Mouse (Mus musculus): ENCODE results near the gene Csf3. TPM values are rescaled to one million over a fixed set of nuclear protein-coding genes. Genes with fewer than 3 reads are reported as not detected.
"Not testable (repeated sequence)": the region's sequence is repeated elsewhere in the genome, so short reads cannot be mapped to it uniquely, and the experiment has no call there.

The Csf3 gene
- polyA plus RNA-seq, 1 experiment from 2014 or later, result not detected

DNA sequence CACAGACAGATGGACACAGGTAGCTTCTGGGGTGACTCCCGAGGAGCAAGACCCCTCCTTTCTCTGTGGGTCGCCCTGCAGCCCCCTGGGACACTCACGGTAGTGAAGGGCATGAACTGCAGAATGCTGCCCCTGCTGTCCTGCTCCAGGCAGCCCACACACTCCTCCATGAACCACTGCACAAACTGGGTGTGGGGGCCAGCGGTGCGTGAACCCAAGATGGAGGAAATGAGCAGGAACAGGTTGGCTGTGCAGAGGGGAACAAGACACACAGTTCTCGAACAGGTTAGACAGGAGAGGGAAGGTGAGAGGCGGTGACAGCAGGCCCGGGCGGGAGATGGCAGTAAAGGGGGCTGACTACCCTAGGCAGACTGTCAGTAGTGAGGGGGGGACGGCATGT, 4.0 kb downstream of the Csf3 start:
- Histone ChIP-seq H3K9ac (ENCODE audit: low read depth, low read length) (no peak overlapping the region), H3K27ac (ENCODE audit: low read depth, low read length) (peak overlapping the region; percentile 86), H3K4me2 (replicated peaks; ENCODE audit: low read depth, low read length) (peak overlapping the region; percentile 15; the same call in 1 of the 2 replicates), H3K36me3 (ENCODE audit: control insufficient read depth, insufficient read depth, low read length) (peaks cover 37% of the 10 kb centered on the region), H3K4me3 (ENCODE audit: low read length) (no peak overlapping the region), H3K9me3 (ENCODE audit: control insufficient read depth, low read length) (no peaks in the 10 kb centered on the region), H3K27me3 (ENCODE audit: control insufficient read depth, insufficient read depth, low read length) (no peaks in the 10 kb centered on the region), H3K4me1 (ENCODE audit: control insufficient read depth, insufficient read depth, low read length) (peaks cover 53% of the 10 kb centered on the region)
- peak; percentile 21 for ATAC-seq (ENCODE audit: low FRiP score, low TSS enrichment)
- 59% methylated on average over 10 of the region's 10 CpGs for WGBS

DNA sequence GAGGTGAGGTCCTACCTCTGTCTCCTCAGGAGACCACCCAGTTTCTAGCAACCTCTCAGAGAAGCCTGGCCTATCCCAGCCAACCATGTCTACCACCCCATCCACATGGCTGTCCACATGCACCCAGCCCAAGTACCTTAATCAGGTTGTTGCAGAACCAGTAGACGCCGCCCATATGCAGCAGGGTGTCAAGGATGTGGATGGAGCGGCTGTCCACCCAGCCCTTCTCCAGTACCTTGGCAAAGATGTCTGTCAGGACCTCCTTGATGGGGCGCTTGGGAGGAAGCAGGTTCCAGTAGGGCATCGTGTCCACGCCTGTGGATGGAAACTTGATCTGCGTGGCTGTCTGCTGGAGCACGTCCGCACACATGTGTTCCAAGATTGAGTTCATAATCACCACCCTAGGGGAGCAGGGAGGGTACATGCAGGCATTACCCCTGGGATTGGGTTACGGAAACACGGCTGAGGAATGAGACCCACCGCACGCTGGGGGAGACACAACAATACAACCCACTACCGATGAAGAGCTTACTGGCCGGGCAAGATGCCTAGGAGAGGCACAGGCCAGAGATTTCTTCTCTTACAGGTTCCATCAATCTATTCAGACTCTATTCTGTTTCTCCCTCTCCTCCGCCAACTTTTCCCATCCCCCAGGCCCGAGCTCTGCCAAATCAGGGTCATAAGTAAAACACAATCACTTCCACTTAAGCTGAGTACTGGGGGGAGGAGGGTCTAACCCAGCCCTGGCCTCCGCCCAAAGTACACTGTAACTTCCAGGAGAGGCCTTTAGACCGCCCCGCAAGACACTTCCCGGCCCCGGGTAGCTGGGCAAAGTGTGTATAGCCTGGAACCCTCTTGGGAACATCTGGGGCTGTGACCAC, 6.6 kb downstream of the Csf3 start:
- Histone ChIP-seq H3K4me2 (replicated peaks; ENCODE audit: low read depth, low read length) (no peak overlapping the region), H3K4me1 (ENCODE audit: control insufficient read depth, insufficient read depth, low read length) (peaks cover 55% of the 10 kb centered on the region), H3K9me3 (ENCODE audit: control insufficient read depth, low read length) (no peaks in the 10 kb centered on the region), H3K4me3 (ENCODE audit: low read length) (no peak overlapping the region), H3K9ac (ENCODE audit: low read depth, low read length) (no peak overlapping the region), H3K27ac (ENCODE audit: low read depth, low read length) (peak overlapping the region; percentile 74; the same call in 1 of the 2 replicates), H3K36me3 (ENCODE audit: control insufficient read depth, insufficient read depth, low read length) (peaks cover 49% of the 10 kb centered on the region), H3K27me3 (ENCODE audit: control insufficient read depth, insufficient read depth, low read length) (no peaks in the 10 kb centered on the region)
- WGBS, result 56% methylated on average over 22 of the region's 22 CpGs
- ATAC-seq (ENCODE audit: low FRiP score, low TSS enrichment), result peak; percentile 3; the same call in 1 of the 2 replicates

DNA sequence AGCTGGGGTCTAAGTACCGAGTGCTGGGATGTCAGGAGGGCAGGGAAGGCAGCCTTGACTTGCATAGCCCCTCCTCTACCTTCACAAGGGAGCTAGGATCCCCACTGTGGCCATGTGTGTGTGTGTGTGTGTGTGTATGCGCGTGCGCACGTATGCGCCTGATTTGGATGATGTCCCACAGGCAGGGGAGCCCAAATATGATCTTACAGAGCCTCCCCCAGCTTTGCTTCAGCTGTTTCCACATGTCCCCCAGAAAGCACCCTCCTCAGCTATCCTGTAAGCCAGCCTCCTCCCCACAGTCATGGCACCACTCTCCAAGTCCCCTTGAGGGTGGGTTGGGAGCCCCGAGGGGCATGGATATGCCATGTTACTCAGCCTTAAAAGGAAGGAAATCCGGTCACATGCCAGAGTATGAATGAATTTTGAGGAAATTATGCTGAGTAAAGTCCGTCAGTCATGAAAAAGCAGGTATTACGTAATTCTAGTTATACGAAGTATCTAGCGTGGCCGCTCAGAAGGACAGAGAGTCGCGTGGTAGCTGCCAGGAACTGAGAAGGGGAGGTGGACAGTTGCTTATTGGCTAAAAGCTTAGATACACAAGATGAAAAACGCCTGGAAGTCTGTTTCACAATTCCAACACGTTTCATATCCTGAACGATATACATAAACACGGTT, 7.4 kb downstream of the Csf3 start:
- Histone ChIP-seq H3K9me3 (ENCODE audit: control insufficient read depth, low read length) (no peaks in the 10 kb centered on the region), H3K36me3 (ENCODE audit: control insufficient read depth, insufficient read depth, low read length) (peaks cover 57% of the 10 kb centered on the region), H3K27me3 (ENCODE audit: control insufficient read depth, insufficient read depth, low read length) (no peaks in the 10 kb centered on the region), H3K4me1 (ENCODE audit: control insufficient read depth, insufficient read depth, low read length) (peaks cover 55% of the 10 kb centered on the region), H3K4me3 (ENCODE audit: low read length) (no peak overlapping the region), H3K27ac (ENCODE audit: low read depth, low read length) (peak overlapping the region; percentile 74), H3K9ac (ENCODE audit: low read depth, low read length) (no peak overlapping the region), H3K4me2 (replicated peaks; ENCODE audit: low read depth, low read length) (no peak overlapping the region)
- WGBS, result 75% methylated on average over 19 of the region's 19 CpGs
- ATAC-seq (ENCODE audit: low FRiP score, low TSS enrichment), result no peak

DNA sequence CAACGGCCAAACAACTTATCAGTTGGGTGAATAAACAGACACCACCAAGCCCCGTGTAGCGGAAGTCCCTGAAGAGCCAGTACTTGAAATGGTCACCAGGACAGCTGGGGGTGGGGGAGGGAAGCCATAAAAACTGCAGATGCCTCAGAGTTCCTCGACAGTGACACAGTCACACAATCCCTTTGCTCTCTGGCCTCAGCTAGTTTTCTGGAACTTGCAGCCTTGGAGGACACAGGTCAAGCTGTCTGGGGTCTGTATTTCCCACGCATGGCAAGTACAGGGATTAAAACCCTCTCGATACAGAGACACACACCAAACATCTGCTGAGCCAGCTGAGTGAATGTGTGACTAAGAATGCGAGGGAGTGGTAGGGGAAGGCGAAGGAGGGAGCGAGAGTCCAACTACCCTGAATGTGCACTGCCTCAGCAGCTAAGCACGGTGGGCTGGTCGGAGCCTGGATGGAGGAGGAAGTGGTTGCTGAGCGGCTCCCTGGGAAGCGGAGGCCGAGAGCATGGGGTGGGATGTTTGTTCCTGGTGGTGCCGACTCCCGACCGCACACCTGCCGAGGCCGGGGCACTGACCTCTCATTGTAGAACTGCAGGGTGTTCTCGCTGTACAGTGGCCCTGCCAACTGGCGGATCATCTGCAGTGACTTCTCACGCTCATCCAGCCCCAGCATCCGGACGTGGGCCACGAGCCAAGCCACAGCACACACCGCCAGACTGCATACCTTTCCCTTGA, 8.1 kb downstream of the Csf3 start:
- 54% methylated on average over 26 of the region's 26 CpGs for WGBS
- Histone ChIP-seq H3K4me3 (ENCODE audit: low read length) (no peak overlapping the region), H3K4me1 (ENCODE audit: control insufficient read depth, insufficient read depth, low read length) (peaks cover 55% of the 10 kb centered on the region), H3K4me2 (replicated peaks; ENCODE audit: low read depth, low read length) (peak overlapping the region; percentile 8; the same call in 1 of the 2 replicates), H3K27ac (ENCODE audit: low read depth, low read length) (peak overlapping the region; percentile 74), H3K36me3 (ENCODE audit: control insufficient read depth, insufficient read depth, low read length) (peaks cover 62% of the 10 kb centered on the region), H3K27me3 (ENCODE audit: control insufficient read depth, insufficient read depth, low read length) (no peaks in the 10 kb centered on the region), H3K9me3 (ENCODE audit: control insufficient read depth, low read length) (no peaks in the 10 kb centered on the region), H3K9ac (ENCODE audit: low read depth, low read length) (no peak overlapping the region)
- ATAC-seq (ENCODE audit: low FRiP score, low TSS enrichment), result 0 out of 2 replicates have a peak, but pooled peaks have one; percentile 34

DNA sequence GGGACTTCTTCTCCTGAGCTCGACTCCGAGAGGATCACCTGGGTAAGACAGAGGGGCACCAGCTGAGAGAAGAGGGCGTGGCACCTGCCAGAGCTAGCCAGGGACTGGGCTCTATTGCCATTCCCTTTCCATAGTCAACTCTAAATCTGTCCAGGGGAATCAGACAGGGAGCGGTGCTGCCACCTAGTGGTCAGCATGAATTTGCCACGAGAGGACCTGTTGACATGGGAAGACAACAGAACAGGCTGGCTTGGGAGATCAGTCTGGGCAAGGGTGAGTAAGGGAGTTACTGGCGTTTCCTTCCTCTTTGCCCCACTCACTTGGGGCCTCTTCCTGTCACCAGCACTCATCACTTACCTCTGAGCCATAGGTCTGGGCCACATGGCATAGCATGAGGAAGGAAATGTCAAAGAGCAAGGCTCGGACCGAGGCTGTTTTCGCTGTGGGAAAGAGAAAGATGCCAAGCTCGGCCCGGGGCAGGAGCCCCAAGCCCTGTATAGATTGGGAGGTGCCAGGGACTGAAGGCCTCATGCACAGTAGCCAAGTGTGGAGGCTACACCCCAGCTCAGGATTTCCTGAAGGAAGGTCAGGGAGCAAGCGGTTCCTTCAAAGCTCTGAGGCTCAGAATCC, 9.5 kb downstream of the Csf3 start:
- peak; percentile 13 for ATAC-seq (ENCODE audit: low FRiP score, low TSS enrichment)
- Histone ChIP-seq H3K9ac (ENCODE audit: low read depth, low read length) (peak overlapping the region; percentile 12), H3K27me3 (ENCODE audit: control insufficient read depth, insufficient read depth, low read length) (no peaks in the 10 kb centered on the region), H3K36me3 (ENCODE audit: control insufficient read depth, insufficient read depth, low read length) (peaks cover 63% of the 10 kb centered on the region), H3K9me3 (ENCODE audit: control insufficient read depth, low read length) (no peaks in the 10 kb centered on the region), H3K4me2 (replicated peaks; ENCODE audit: low read depth, low read length) (0 out of 2 replicates have a peak overlapping the region, but pooled peaks have one; percentile 3), H3K4me3 (ENCODE audit: low read length) (no peak overlapping the region), H3K4me1 (ENCODE audit: control insufficient read depth, insufficient read depth, low read length) (peaks cover 42% of the 10 kb centered on the region), H3K27ac (ENCODE audit: low read depth, low read length) (peak overlapping the region; percentile 74; the same call in 1 of the 2 replicates)
- 49% methylated on average over 12 of the region's 12 CpGs for WGBS

DNA sequence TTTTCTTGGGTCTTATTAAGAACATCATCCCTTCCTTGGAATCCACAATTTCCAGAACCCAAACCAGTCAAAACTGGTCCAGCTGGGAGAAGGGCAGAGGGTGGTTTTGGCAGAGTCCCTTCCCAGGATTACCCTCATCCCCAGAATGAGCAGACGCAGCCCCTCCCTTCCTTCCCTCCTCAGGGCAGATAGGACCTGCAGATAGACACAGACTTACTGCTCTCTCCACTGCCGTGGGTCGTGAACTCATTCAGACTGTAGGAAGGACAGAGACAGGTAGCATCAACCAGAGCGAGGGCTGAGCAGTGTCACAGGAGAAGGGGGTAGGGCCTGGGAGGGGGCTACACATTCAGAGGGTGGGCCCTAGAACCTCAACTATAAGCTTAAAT, 10.0 kb downstream of the Csf3 start:
- Histone ChIP-seq H3K4me3 (ENCODE audit: low read length) (no peak overlapping the region), H3K4me2 (replicated peaks; ENCODE audit: low read depth, low read length) (no peak overlapping the region), H3K27ac (ENCODE audit: low read depth, low read length) (peak overlapping the region; percentile 37; the same call in 1 of the 2 replicates), H3K4me1 (ENCODE audit: control insufficient read depth, insufficient read depth, low read length) (peaks cover 38% of the 10 kb centered on the region), H3K9me3 (ENCODE audit: control insufficient read depth, low read length) (no peaks in the 10 kb centered on the region), H3K36me3 (ENCODE audit: control insufficient read depth, insufficient read depth, low read length) (peaks cover 66% of the 10 kb centered on the region), H3K9ac (ENCODE audit: low read depth, low read length) (0 out of 2 replicates have a peak overlapping the region, but pooled peaks have one; percentile 12), H3K27me3 (ENCODE audit: control insufficient read depth, insufficient read depth, low read length) (no peaks in the 10 kb centered on the region)
- 68% methylated on average over 4 of the region's 4 CpGs for WGBS
- no peak for ATAC-seq (ENCODE audit: low FRiP score, low TSS enrichment)

DNA sequence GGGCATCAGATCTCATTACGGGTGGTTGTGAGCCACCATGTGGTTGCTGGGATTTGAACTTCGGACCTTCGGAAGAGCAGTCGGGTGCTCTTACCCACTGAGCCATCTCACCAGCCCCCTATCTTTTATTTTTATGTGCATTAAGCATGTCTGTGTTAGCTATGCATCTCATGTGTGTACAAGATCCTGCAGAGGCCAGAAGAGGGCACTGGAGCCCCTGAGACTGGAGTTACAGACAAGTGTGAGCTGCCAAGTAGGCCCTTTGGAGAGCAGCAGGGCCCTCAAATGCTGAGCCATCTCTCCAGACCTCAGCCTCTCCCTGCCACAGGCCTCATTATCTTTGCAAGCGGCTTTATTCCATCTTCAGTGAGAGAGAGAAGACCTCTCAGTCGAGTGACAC, 10.9 kb downstream of the Csf3 start:
- not testable (repeated sequence) for ATAC-seq (ENCODE audit: low FRiP score, low TSS enrichment); H3K9me3 ChIP-seq (ENCODE audit: control insufficient read depth, low read length); H3K27me3 ChIP-seq (ENCODE audit: control insufficient read depth, insufficient read depth, low read length); H3K27ac ChIP-seq (ENCODE audit: low read depth, low read length); H3K9ac ChIP-seq (ENCODE audit: low read depth, low read length); H3K4me3 ChIP-seq (ENCODE audit: low read length); H3K4me2 ChIP-seq (replicated peaks; ENCODE audit: low read depth, low read length)
- Histone ChIP-seq H3K36me3 (ENCODE audit: control insufficient read depth, insufficient read depth, low read length) (peaks cover 57% of the 10 kb centered on the region), H3K4me1 (ENCODE audit: control insufficient read depth, insufficient read depth, low read length) (peaks cover 37% of the 10 kb centered on the region)
- WGBS, result 96% methylated on average over 6 of the region's 6 CpGs

DNA sequence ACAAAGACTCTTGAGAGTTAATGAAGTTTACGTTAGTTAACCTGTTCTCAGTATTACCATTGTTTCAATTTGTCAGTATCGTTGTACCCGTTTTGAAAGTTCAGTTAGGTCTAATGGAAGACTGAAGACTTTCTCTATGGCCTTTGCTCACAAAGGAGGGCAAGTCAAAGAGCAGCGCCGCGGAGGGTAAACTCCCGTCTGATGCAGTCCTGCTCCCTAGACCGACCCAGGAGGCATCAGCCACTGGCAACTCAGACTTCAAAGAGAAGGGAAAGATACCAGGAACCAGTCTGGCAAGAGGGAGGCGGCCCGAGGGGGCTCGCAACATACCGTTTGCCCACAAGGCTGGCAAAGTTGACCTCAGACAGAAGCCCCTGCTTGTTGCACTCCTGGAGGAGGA, 12.6 kb downstream of the Csf3 start:
- no peak overlapping the region for H3K9ac ChIP-seq (ENCODE audit: low read depth, low read length)
- no peak overlapping the region for H3K4me2 ChIP-seq (replicated peaks; ENCODE audit: low read depth, low read length)
- no peak overlapping the region for H3K4me3 ChIP-seq (ENCODE audit: low read length)
- H3K27ac ChIP-seq (ENCODE audit: low read depth, low read length), result no peak overlapping the region
- no peaks in the 10 kb centered on the region for H3K9me3 ChIP-seq (ENCODE audit: control insufficient read depth, low read length)
- H3K4me1 ChIP-seq (ENCODE audit: control insufficient read depth, insufficient read depth, low read length), result peaks cover 20% of the 10 kb centered on the region
- no peaks in the 10 kb centered on the region for H3K27me3 ChIP-seq (ENCODE audit: control insufficient read depth, insufficient read depth, low read length)
- ATAC-seq (ENCODE audit: low FRiP score, low TSS enrichment), result no peak
- H3K36me3 ChIP-seq (ENCODE audit: control insufficient read depth, insufficient read depth, low read length), result peaks cover 50% of the 10 kb centered on the region
- WGBS, result 77% methylated on average over 12 of the region's 12 CpGs

All from kidney, embryonic 14.5 days (tissue).